Mouse (Mus musculus): Measurements from ENCODE around the gene Kif2b.

Kif2b gene

DNA sequence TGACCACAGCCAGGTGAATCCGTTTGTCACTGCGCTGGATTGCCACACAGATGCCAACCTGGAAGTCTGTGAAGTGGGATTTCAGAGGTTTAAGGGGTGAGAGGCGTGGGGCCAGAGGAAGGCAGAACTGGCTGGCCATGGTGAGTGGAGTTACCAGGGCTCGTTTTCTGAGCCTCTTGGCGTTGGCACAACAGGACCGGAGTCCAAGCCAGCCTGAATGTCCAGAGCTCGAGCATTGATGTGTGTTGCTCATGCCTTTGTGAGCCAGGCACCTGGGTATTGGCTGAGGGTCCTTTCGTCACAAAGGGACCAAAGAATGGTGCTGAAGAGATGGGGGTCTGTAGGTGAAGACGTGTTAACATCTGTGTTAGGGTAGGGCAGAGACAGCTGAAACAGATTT lies at the start of gene Kif2b:
Gene Kif2b (minus strand): TSS at position 242 of the 400 bp plus-strand sequence.
- DNase-seq (ENCODE audit: low spot score): no peak

DNA sequence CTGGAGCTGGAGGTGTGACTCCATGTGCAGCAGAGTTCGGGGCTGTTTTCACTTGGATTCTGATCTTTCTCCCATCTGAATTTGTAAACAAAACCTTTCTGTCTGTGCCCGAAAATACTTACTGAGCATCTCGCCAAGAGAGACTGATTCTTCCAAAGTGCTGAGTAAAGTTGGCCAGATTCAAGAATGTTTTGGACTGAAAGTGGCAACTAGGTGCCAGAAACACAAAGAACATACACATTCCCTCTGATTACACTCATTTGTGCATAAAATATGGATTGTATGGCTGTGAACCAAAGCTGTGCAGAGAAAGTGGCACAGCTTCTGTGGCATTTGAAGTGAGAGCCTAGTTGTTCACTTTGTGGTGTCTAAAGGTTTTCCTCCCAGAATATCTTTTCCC lies 15.7 kb upstream of the Kif2b start:
- no peak for DNase-seq (ENCODE audit: low spot score)

DNA sequence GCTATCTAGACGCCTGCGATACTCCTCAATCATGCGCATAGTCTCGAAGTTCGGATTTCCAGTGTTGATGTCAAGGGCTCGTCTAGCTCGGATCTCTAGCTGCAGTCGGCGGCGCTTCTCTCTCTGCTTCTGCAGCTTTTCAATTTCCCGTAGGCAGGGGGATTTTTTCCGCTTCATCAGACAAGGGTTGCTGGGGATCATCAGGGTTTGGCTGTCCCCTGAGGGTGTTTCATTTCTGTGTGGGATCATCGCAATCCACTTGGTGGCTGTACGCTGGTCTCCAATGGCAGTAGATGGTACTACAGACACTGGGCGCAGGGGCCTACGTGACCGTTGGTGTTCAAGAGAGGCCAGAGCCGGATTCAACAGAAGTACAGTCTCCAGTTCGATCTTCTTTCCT lies 502 bp downstream of the Kif2b start:
- DNase-seq (ENCODE audit: low spot score): no peak

DNA sequence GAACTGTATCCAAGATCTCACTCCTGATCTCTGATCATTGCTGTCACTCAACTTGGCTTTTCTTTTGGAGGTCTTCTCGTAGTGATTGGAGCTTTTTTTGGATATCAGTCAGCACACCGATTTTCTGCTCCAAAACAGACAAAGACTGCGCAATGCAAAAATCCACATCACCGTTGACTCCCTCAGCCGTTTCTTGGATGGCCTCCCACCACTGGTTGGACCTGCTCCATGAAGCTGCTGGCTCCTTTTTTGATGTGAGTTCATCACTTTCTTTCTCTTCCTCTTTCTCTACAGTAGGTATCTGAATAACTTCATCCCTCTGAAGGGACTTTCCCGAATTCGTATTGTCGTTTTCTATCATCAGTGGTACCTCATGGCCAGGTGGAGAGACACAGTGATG lies 2.0 kb downstream of the Kif2b start:
- no peak for DNase-seq (ENCODE audit: low spot score)

DNA sequence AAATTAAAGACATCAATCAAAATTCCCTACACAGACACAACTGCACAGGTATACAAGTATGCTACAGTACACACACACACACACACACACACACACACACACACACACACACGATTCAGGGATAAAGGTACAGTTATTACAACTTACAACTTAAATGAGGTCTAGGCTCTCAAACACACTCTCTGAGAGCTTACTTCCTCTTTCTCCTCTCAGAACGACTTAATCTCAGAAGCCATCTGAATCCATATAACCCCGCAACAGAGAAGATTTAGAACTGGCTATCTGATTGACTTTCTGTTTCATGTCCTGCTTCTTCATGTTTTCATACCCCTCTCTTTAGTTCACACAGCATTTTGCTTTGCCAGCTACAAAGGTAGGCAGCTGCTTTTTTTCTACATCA lies 2.9 kb downstream of the Kif2b start:
- DNase-seq (ENCODE audit: low spot score): no peak

DNA sequence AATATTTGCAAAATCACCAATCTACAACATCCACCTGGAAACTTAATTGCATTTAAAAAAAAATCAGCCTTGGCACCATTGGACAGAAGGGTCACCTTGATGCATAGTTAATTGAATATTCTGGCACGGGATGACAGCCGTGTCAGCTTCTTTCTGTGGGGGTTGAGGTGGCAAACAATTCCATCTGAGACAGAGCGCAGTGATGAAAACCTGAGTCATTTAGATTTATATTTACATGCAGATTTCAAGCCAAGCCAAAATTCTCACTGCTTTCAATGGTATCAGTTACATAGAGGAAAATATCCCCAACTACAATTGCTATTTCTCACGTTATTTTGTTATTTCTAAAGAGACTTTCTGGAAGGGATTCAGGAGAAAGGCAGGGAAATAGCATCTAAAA lies 46.6 kb downstream of the Kif2b start:
- DNase-seq (ENCODE audit: low spot score): no peak

Measured in ovary, adult 18-20 months (tissue).